In the genomic region with DNA sequence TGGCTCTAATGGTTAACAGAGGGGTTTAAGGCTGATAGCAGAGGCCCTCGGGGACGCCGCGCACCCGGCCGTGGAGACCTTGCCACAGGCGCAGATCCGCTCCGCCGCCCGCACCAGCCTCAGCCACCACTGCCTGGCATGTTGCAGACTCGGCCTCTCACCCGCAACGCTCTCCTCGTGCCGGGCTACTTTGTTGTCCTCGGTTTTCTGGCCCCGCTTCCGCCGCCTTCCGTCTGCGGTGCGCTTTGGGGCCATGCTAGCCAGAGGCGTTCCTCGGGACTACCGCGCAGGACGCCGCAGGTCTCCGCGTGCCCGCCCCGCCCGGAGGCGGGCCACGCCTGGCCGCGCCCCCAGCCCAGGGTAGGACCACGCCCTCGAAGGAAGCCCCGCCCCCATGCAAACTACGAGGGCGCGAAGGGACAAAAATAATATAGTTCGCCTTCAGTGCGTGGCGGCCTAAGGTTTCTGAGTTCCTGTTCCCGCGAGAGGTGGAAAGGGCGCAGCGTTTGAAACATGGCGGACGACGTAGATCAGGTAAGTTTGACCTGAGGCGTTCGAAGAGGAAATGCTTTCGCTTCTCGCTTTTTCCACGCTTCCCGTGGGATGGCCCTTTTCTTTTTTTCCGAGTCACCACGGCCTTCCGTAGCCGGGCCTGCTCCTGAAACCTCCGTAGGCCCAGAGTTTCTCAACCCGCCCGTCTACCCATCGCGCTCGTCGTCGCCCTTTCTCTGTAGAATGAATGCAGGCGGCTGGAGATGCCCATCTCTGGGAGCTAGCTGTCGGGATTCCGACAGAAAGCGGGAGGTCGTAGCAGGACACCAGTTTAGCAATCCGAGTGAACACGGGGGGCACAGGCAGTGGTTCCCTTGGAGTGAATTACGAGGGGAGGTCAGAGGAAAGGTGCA, we compare ENCODE assay signal across 8 mouse cellular contexts. TPM values are rescaled to one million over a fixed set of nuclear protein-coding genes. Genes with fewer than 3 reads are reported as not detected.
DNase-seq lines count a peak whose midpoint lies in the region; ATAC-seq lines count a peak whose summit lies in the region.

Gene Xpc, minus strand, starts transcription at position 344 of the 905 bp plus-strand sequence.
Gene Lsm3, plus strand, starts transcription at position 384 of the 905 bp plus-strand sequence.

- peaks cover 18% of the 10 kb centered on the region for H3K36me3 ChIP-seq in lung, embryonic 16.5 days (ENCODE audit: control insufficient read depth, insufficient read depth, low read length)

- peak within 1 kb of the TSS; percentile 70 for H3K27ac ChIP-seq in lung, embryonic 16.5 days (ENCODE audit: low read length)

- H3K4me3 ChIP-seq in lung, embryonic 16.5 days (ENCODE audit: low read length), result peak within 1 kb of the TSS; percentile 76

- DNase-seq in MEL-GATA-1-ER (ENCODE audit: extremely low read depth, low read depth), result peak; percentile 88
- peak; percentile 99 for DNase-seq in cerebellum, adult 8-10 months
- peak; percentile 98 for DNase-seq in forelimb bud, embryonic 11.5 days (ENCODE audit: low read depth, low spot score)
- peak; percentile 99 for DNase-seq in layer of hippocampus, adult 9-10 months (ENCODE audit: low spot score)
- peak; percentile 97 for DNase-seq in ovary, postnatal 10 days (ENCODE audit: low spot score)
- DNase-seq in thymus, postnatal 10 days (ENCODE audit: low spot score in 2 of 2), result peak; percentile 96 to 98

- no peaks in the 10 kb centered on the region for H3K9me3 ChIP-seq in lung, embryonic 16.5 days (ENCODE audit: control insufficient read depth, low read length)

- peak within 1 kb of the TSS; percentile 93 for H3K9ac ChIP-seq in lung, embryonic 16.5 days (ENCODE audit: low read length)

- peak within 1 kb of the TSS; percentile 81 for H3K4me2 ChIP-seq in lung, embryonic 16.5 days (ENCODE audit: low read depth, low read length)

- H3K27me3 ChIP-seq in lung, embryonic 16.5 days (ENCODE audit: control insufficient read depth, insufficient read depth, low read depth, low read length), result no peaks in the 10 kb centered on the region

- WGBS in lung, embryonic 16.5 days, result under 1% methylated on average over 80 of the region's 80 CpGs

- H3K4me1 ChIP-seq in lung, embryonic 16.5 days (replicated peaks; ENCODE audit: control insufficient read depth, insufficient read depth, low read length), result peaks cover 16% of the 10 kb centered on the region

- peak; percentile 87 to 95 for ATAC-seq in hematopoietic stem cell, adult 5-6 weeks (replicated peaks in 1 of 2; ENCODE audit: insufficient read depth in 1 of 2, low FRiP score in 2 of 2, low TSS enrichment in 1 of 2, low read depth in 1 of 2, poor library complexity in 2 of 2, severe bottlenecking in 2 of 2)
- peak; percentile 99 for ATAC-seq in lung, embryonic 16.5 days (ENCODE audit: low read depth)

RNA-seq across cellular contexts. Expression of gene Xpc, which starts in this region (rescaled TPM):
- total RNA-seq in hematopoietic stem cell, adult 5-6 weeks (2017), result 108 and 122 TPM in 2 replicates
- polyA plus RNA-seq in lung, embryonic 16.5 days (2015; fragmentation: Nextera tagmentation; extraction: Ambion mirVana), result 17.9 and 18.9 TPM in 2 replicates

RNA-seq across cellular contexts. Expression of gene Lsm3, which starts in this region (rescaled TPM):
- 418 and 477 TPM in 2 replicates for total RNA-seq in hematopoietic stem cell, adult 5-6 weeks (2017)
- 245 and 255 TPM in 2 replicates for polyA plus RNA-seq in lung, embryonic 16.5 days (2015; fragmentation: Nextera tagmentation; extraction: Ambion mirVana)

Comparison
In these comparisons a context has a peak if more than half of its experiments do, and no peak if none do; other contexts are left out.
1. Peak in every context shown above with its lines: DNase-seq, ATAC-seq, H3K4me3 ChIP-seq and H3K27ac ChIP-seq.